Mouse (Mus musculus) intestine, postnatal 0 days (tissue): Measurements from ENCODE around the gene Gipc1. TPM values are rescaled to one million over a fixed set of nuclear protein-coding genes. Genes with fewer than 3 reads are reported as not detected.

ENCODE experiments used
- ATAC-seq: fragments of 200-750 bp; cut with Nextera tagmentation; 2 replicates; pipeline ENCODE4 v1.8.0; 2017; ENCODE audit warnings: mild to moderate bottlenecking, moderate TSS enrichment, moderate library complexity
- H3K27ac ChIP-seq: fragments of 300-500 bp; sonication (generic); 2 replicates; pipeline ENCODE4 v1.5.1; 2014; ENCODE audit warnings: mild to moderate bottlenecking, low read depth, low read length, moderate library complexity
- H3K27me3 ChIP-seq: fragments of 300-500 bp; sonication (generic); replicated peaks from 2 replicates; pipeline ENCODE4 v1.6.1; 2014; ENCODE audit warnings: low read length, mixed read lengths; ENCODE audit not compliant: control insufficient read depth, insufficient read depth
- H3K36me3 ChIP-seq: fragments of 300-500 bp; sonication (generic); 2 replicates; pipeline ENCODE4 v1.6.1; 2014; ENCODE audit warnings: mild to moderate bottlenecking, moderate library complexity; ENCODE audit not compliant: control insufficient read depth, insufficient read depth
- H3K4me1 ChIP-seq: fragments of 300-500 bp; sonication (generic); replicated peaks from 2 replicates; pipeline ENCODE4 v1.6.1; 2014; ENCODE audit warnings: antibody characterized with exemption, low read length, mixed read lengths; ENCODE audit not compliant: control insufficient read depth, insufficient read depth
- H3K4me2 ChIP-seq: fragments of 300-500 bp; sonication (generic); replicated peaks from 2 replicates; pipeline ENCODE4 v1.6.1; 2014; ENCODE audit warnings: low read depth, mild to moderate bottlenecking, moderate library complexity
- H3K4me3 ChIP-seq: fragments of 300-500 bp; sonication (generic); 2 replicates; pipeline ENCODE4 v1.5.1; 2014; ENCODE audit warnings: low read depth, low read length
- H3K9ac ChIP-seq: fragments of 300-500 bp; sonication (generic); 2 replicates; pipeline ENCODE4 v1.6.1; 2014; ENCODE audit warnings: mild to moderate bottlenecking, low read depth, low read length
- H3K9me3 ChIP-seq: fragments of 300-500 bp; sonication (generic); 2 replicates; pipeline ENCODE4 v1.6.1; 2016; ENCODE audit warnings: mixed run types; ENCODE audit not compliant: control insufficient read depth
- CTCF ChIP-seq: sonication (generic); IDR thresholded peaks from 2 replicates; pipeline ENCODE4 v1.5.1; 2016; ENCODE audit warnings: low read depth, mild to moderate bottlenecking, control low read depth, antibody characterized with exemption, moderate library complexity
- WGBS: fragments of 180-500 bp; shearing (Covaris S2); extraction: QIAGEN DNeasy Blood & Tissue Kit; methylation state at CpG from one replicate; pipeline ENCODE4 v1.1.7; 2014; 5-methylcytosine and 5-hydroxymethylcytosine counted together
- polyA plus RNA-seq: library from polyadenylated mRNA; unstranded; fragments of >200 nt; fragmentation: Nextera tagmentation; extraction: Ambion mirVana; gene quantifications from 2 replicates; pipeline ENCODE4 v1.2.1, GENCODE M21; 2015

Gene Gipc1
- 76.1 and 79.3 TPM in 2 replicates for polyA plus RNA-seq

DNA sequence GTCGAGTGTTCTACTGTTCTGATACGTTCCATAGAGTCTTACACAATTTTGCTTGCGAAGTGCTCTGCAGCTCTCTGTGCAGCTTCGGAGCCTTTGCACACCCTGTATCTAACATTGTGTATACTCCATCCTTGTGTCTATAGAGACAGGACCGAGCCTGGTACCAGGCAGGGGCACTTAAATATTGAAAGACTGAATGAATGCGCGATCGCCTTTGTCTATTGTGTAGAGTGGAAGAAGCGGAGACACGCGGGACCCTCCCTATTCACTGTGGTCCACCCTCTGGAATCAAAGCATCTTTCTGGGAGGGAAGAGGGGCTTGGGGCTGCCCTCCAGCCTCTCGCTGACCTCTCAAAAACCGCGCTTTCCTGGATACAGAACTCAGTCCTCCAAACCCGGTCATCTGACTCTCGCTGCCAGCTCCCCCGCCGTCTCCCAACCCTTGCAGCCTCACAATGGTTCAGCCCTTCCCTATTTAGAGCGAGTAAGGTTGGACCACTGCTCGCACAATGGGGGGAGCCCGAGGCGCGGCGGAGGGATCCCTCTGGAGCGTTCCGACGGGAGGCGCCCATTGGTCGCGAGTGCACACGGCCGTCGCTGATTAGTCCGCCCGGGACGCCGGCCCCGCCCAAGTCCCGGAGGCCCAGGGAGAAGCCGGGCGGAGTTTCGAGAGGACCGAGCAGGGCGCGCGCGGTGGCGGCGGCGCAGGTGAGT, at the start of gene Gipc1:
TSS of gene Gipc1 (plus strand) at position 648 of the 714 bp plus-strand sequence.
- no peak for TF ChIP-seq CTCF
- H3K4me1 ChIP-seq: no peaks in the 10 kb centered on the region

DNA sequence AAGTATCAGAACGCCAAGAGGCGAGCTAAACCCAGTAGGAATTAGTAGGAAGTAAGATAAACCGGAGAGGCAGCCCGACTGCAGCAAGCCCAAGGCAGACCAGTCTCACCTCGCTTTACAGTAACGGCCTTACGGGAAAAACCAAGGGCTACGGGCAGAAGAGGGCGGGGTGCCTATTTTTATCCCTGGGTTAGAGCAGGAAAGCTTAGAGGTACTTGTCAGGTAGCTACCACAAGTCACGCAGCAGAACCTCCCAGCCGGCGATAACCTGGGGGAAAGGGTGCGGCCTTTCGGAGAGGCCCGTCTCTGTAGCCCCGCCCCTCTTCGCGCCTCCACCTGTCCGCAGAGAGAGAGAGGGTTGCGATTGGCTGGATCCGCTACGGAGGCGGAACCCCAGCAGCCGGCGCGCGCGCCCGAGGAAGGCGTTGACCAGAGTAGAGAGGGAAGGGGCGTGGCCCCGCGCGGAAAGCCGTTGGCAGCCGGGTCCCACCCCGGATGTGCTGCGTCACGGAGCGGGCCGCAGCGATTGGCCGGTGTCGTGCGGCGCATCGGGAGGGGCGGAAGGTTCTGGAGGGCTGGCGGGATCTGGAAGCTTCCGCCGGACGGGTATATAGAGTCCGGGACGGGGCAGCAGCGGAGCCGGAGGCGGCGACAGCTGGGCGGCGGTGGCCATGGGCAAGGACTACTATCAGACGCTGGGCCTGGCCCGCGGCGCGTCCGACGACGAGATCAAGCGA, 44.6 kb upstream of the Gipc1 start, which contains the start of the genes Tecr and Dnajb1:
TSS of gene Tecr (minus strand) at position 311 of the 737 bp plus-strand sequence.
TSS of gene Dnajb1 (plus strand) at position 533 of the 737 bp plus-strand sequence.
- Histone ChIP-seq H3K9me3 (no peaks in the 10 kb centered on the region), H3K27ac (peak within 1 kb of the TSS; percentile 94), H3K4me3 (peak within 1 kb of the TSS; percentile 64), H3K27me3 (no peaks in the 10 kb centered on the region), H3K4me2 (peak within 1 kb of the TSS; percentile 69), H3K4me1 (no peaks in the 10 kb centered on the region), H3K36me3 (peaks cover 31% of the 10 kb centered on the region), H3K9ac (peak within 1 kb of the TSS; percentile 72)
- TF ChIP-seq CTCF: no peak
- WGBS: under 1% methylated on average over 69 of the region's 69 CpGs
- ATAC-seq: peak; percentile 96

More for the DNA sequence above, at the start of gene Gipc1:
- ATAC-seq: peak; percentile 98
- Histone ChIP-seq H3K9me3 (no peaks in the 10 kb centered on the region), H3K27me3 (no peaks in the 10 kb centered on the region), H3K36me3 (no peaks in the 10 kb centered on the region), H3K4me3 (peak within 1 kb of the TSS; percentile 98), H3K4me2 (peak within 1 kb of the TSS; percentile 90), H3K9ac (peak within 1 kb of the TSS; percentile 73), H3K27ac (peak within 1 kb of the TSS; percentile 62; the same call in 1 of the 2 replicates)
- 4% methylated on average over 50 of the region's 50 CpGs for WGBS

GRCm38 (mm10) chr8:83608398-83608829, 44.1 kb upstream of the Gipc1 start:
- peak; percentile 74 for ATAC-seq
- peak overlapping the region; percentile 72 for H3K9ac ChIP-seq
- H3K4me1 ChIP-seq: no peaks in the 10 kb centered on the region
- no peaks in the 10 kb centered on the region for H3K27me3 ChIP-seq
- H3K9me3 ChIP-seq: no peaks in the 10 kb centered on the region
- peak; percentile 44 for TF ChIP-seq CTCF
- H3K4me3 ChIP-seq: peak overlapping the region; percentile 64
- H3K27ac ChIP-seq: peak overlapping the region; percentile 94
- WGBS: under 1% methylated on average over 51 of the region's 51 CpGs
- peaks cover 36% of the 10 kb centered on the region for H3K36me3 ChIP-seq
- peak overlapping the region; percentile 69 for H3K4me2 ChIP-seq

DNA sequence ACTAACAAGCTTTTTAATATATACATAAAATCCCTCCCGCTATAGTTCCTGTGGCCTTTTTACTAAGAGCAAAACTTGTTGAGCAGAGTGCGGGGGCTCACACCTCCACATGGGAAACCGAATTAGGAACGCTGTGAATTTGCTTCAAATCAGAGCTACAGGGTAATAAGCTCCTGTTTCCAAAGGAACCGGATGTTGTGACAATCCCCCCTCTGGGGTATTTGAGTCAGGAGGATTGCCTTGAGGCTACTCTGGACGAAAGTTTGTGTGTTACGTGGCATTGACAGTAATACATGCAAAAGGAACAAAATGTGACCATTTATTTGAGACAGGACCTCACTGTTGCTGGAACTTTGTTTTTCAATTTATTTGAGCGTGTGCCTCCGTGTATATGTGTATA, 43.4 kb upstream of the Gipc1 start:
- H3K4me3 ChIP-seq: peak overlapping the region; percentile 64
- H3K27ac ChIP-seq: no peak overlapping the region
- ATAC-seq: no peak
- no peak for TF ChIP-seq CTCF
- H3K9ac ChIP-seq: peak overlapping the region; percentile 72
- H3K36me3 ChIP-seq: peaks cover 36% of the 10 kb centered on the region
- WGBS: 20% methylated on average over 9 of the region's 9 CpGs
- no peaks in the 10 kb centered on the region for H3K9me3 ChIP-seq
- H3K27me3 ChIP-seq: no peaks in the 10 kb centered on the region
- H3K4me1 ChIP-seq: no peaks in the 10 kb centered on the region
- peak overlapping the region; percentile 69 for H3K4me2 ChIP-seq

GRCm38 (mm10) chr8:83609547-83610180, 42.8 kb upstream of the Gipc1 start:
- Histone ChIP-seq H3K27me3 (no peaks in the 10 kb centered on the region), H3K4me3 (peak overlapping the region; percentile 64), H3K27ac (no peak overlapping the region), H3K36me3 (peaks cover 36% of the 10 kb centered on the region), H3K4me1 (no peaks in the 10 kb centered on the region), H3K4me2 (peak overlapping the region; percentile 69), H3K9ac (no peak overlapping the region), H3K9me3 (no peaks in the 10 kb centered on the region)
- 85% methylated on average over 10 of the region's 10 CpGs for WGBS
- no peak for TF ChIP-seq CTCF
- ATAC-seq: no peak

- H3K4me2 ChIP-seq: no peak overlapping the region
- no peak overlapping the region for H3K9ac ChIP-seq
- ATAC-seq: no peak
- H3K4me3 ChIP-seq: no peak overlapping the region
- no peaks in the 10 kb centered on the region for H3K4me1 ChIP-seq
- H3K27ac ChIP-seq: no peak overlapping the region
- WGBS: 95% methylated on average over 4 of the region's 4 CpGs
- H3K27me3 ChIP-seq: no peaks in the 10 kb centered on the region
- peaks cover 36% of the 10 kb centered on the region for H3K36me3 ChIP-seq
- H3K9me3 ChIP-seq: no peaks in the 10 kb centered on the region
- TF ChIP-seq CTCF: no peak
Measured at GRCm38 (mm10) chr8:83611921-83612320, 40.6 kb upstream of the Gipc1 start.
